Mouse (Mus musculus): ENCODE data around the gene Garnl3.
A peak's percentile ranks its signal among the peaks of the same experiment; 100 is the strongest.
"Not testable (repeated sequence)": the region's sequence is repeated elsewhere in the genome, so short reads cannot be mapped to it uniquely, and the experiment has no call there.

Garnl3 gene

GRCm38 (mm10) chr2:33022846-33023245, 108.6 kb downstream of the Garnl3 start:
- no peak for DNase-seq (ENCODE audit: low spot score)

GRCm38 (mm10) chr2:33018026-33018425, 113.4 kb downstream of the Garnl3 start:
- no peak for DNase-seq (ENCODE audit: low spot score)

GRCm38 (mm10) chr2:33017191-33017590, 114.3 kb downstream of the Garnl3 start:
- DNase-seq (ENCODE audit: low spot score) = no peak

DNA sequence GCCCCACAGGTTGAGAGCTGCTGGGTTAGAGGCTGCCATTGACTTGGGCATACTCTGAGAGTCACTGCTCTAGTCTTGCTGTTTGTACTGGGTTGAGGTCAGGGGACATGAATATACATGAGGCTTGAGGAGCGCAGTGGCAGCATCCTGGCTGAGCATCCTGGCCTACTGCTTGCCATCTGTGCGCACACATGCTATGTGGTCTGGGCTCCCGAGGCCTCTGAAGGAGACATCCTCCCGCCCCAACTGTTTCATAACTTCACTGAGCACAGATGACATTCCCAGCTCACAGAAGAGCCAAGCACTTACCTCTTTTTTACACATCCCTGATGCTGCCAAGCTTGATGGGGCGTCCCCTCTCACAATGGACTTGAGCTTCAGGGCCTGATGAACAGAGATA, 116.6 kb downstream of the Garnl3 start:
- DNase-seq (ENCODE audit: low spot score) = peak; percentile 56

- DNase-seq (ENCODE audit: low spot score) = not testable (repeated sequence)
Measured at GRCm38 (mm10) chr2:33009055-33009454, 122.4 kb downstream of the Garnl3 start.

DNA sequence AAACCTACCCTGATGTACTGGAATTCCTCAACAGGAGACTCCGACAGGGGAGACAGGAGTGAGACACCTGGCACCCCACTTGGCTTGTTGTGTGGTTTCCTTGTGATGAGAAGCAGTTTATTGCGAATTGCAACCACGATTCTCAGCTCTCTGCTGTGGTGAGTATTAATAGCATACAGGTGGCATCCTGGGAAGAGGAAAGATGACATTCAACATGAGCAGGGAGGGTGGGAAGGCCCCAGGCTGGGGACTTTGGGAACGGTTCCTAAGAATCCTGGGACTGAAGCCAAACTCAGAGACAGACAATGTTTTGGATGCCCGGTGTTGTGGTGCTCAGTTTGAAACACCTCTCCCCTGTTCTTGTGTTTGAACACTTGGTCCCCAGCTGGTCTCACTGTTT, 126.4 kb downstream of the Garnl3 start:
- no peak for DNase-seq (ENCODE audit: low spot score)

DNA sequence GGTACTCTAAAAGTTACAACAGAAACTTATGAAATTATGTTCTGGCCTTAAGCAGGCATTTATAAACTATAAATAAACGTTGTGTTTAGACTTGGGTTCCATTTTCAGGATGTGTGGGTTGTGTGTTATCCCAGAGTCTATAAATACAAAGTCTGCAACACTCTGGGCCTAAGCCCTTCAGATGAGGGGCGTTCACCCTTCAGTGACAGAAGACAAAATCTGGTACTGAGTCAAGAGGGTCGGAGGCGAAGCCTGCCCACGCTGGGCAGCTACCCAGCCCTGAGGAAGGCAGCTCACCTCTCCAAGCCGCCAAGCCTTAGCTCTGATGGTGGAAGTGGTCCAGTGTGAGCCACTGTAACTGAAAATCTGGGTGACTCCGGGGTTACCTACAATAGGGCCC, 129.3 kb downstream of the Garnl3 start:
- DNase-seq (ENCODE audit: low spot score) = no peak

DNA sequence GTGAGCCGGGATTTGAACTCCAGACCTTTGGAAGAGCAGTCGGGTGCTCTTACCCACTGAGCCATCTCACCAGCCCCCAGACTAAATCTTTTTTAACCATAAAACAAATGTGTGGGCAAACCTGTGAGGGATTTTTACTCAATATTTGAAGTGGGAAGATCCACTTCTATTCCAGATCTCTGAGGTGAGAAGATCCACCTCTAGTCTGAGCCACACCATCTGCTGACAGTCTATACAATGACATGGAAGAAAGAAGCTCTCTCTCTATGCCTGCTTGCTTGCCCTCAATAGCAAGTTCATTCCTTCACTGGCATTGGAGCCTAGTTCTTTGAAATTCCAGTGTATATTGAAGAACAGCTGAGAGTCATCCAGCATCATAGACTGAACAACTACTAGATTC, 131.7 kb downstream of the Garnl3 start:
- no peak for DNase-seq (ENCODE audit: low spot score)

DNA sequence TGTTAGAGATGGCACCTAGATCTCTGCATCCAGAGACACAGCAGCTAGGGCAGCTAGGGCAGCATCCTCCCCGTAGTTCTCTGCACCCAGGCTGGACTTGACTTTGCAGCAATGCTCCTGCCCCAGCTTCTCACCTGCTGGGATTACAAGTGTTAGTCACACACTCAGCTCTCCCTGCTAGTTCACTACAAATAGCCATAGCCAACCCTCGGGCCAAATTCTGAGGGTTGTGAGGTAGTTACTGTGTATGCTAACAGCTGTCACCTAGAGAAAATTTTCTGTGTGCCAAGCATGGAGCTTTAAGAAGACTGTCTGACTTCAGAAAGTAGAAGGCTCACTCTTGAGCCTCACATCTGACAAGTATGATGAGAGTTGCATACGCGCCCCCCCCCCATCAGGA, 133.7 kb downstream of the Garnl3 start:
- DNase-seq (ENCODE audit: low spot score) = no peak

- no peak for DNase-seq (ENCODE audit: low spot score)
Measured at GRCm38 (mm10) chr2:32997081-32997480, 134.4 kb downstream of the Garnl3 start.

DNA sequence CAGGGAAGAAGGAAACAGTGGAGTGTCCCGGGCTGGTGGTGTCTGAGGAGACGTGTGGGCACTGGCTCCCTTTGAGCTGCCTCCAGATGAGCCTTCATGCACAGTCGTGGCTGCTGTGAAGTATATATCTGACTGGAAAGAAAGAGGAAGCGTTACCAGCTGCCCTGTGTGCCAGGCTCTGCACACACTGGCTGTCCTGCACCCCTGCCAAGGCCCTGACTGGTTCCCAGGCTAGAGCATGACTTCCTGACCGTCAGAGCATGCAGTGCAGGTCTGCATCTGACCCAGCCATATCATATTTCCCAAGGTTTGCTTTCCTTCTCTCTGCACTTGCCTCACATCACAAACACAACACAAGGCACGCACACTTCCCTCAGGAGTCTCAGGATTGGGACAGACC, 139.3 kb downstream of the Garnl3 start:
- no peak for DNase-seq (ENCODE audit: low spot score)

- DNase-seq (ENCODE audit: low spot score) = no peak
Measured at GRCm38 (mm10) chr2:32990167-32990832, 141.2 kb downstream of the Garnl3 start.

DNA sequence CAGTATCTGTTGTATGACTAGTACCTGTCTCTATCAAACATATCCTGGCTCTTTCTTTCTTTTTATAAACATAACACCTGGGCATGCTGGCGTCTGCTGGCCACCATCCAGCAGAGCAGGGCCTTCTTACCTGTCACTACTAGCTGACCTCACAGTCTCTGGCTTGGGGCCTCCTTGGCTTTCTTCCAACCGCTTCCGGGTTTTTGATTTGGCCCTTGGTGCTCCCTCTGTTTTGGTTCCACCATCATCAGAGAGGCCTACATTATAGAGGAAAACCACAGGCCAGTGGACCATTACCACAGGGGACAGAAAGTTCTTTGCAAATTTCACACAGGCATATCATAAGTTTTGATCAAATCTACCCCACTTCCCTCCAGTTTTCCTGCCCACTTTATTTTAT, 142.1 kb downstream of the Garnl3 start:
- no peak for DNase-seq (ENCODE audit: low spot score)

- DNase-seq (ENCODE audit: low spot score) = no peak
Measured at GRCm38 (mm10) chr2:32985844-32986243, 145.6 kb downstream of the Garnl3 start.

DNA sequence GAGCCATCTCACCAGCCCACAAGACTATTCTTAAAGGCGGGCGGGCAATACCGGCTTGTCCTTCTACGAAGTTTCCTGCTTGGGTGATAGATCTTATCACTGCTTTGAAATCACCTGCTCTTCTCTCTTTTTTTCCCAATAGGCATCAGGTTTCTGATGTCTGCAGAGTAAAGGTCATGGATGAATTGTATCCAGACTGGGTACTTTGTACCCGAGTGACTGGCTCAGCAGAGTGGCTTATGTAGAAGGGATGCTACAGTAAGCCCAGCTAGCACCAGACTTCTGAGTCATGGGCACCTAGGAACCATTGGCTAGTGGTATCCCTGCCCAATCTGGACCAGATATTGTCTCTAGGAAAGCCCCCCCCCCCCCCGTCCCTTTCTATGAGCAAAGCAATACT, 147.8 kb downstream of the Garnl3 start:
- no peak for DNase-seq (ENCODE audit: low spot score)

- no peak for DNase-seq (ENCODE audit: low spot score)
Measured at GRCm38 (mm10) chr2:32982700-32983099, 148.8 kb downstream of the Garnl3 start.

DNA sequence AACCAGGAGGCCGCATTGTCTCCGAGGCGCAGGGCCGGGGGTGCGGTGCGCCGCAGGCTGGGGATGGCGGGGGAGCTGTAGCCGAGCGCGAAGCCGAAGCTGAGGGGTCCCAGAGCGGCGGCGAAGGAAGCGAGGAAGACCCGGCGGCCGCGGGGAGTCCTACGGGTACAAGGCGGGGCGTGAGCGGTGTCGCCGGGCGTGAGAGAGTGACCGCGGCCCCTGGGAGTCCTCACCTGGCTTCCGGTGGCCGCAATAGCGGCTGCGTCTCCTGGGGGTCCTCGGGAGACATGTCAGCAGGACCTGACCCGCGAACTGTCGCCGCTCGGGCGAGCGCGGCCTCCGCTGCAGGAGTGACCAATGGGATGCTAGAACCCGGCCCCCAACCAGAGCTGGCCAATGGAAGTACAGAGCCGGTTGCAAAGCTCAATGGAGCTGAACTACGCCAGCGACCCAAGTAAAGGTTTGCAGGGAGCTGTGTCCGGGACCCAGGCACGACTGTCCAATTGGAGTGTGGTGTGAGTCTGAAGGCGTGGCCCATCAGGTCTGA, 149.7 kb downstream of the Garnl3 start, which contains the start of gene Slc2a8:
Gene Slc2a8 (minus strand): TSS at position 359 of the 547 bp plus-strand sequence.
- DNase-seq (ENCODE audit: low spot score) = peak; percentile 94

GRCm38 (mm10) chr2:32981281-32981680, 150.2 kb downstream of the Garnl3 start:
- DNase-seq (ENCODE audit: low spot score) = no peak

GRCm38 (mm10) chr2:32979675-32980074, 151.8 kb downstream of the Garnl3 start:
- DNase-seq (ENCODE audit: low spot score) = no peak

DNA sequence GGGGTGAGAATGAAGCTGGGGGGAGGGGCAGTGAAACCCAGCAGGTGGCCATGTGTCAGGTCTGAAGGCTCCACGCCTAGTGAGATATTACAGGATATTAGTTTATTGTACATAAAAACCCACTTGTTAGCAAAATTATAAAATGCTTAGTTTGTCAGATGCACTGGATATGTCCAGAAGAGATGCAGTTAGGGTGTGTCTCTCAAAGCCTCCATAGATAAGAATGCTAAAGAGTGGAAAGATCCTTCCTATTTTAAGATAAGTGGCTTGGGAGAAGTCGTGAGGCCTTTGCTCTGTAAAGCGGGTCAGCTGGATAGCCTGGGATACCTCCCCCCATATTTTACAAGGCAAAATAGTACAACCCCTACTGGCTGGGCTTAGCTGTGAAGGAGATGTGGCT, 152.8 kb downstream of the Garnl3 start:
- DNase-seq (ENCODE audit: low spot score) = no peak

DNA sequence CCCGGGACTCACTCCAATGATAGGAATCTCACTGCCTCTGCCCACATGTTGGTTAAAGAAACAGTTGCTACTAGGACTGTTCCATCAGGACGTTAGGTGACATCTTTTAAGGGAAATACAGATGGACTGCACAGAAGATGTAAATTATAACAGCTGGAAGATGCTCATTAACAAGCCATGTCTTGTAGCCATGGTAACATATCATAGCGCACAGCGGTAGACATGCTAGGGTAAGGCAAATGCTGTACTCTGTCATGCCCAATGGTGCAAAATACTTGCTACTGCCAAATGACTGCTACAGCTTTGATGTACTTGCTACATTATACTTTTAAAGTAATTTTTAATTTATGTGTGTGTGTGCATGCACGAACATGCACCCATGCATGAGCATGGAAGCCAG, 154.3 kb downstream of the Garnl3 start:
- no peak for DNase-seq (ENCODE audit: low spot score)

GRCm38 (mm10) chr2:32974216-32974615, 157.2 kb downstream of the Garnl3 start:
- no peak for DNase-seq (ENCODE audit: low spot score)

GRCm38 (mm10) chr2:32971235-32971634, 160.2 kb downstream of the Garnl3 start:
- no peak for DNase-seq (ENCODE audit: low spot score)

- DNase-seq (ENCODE audit: low spot score) = peak; percentile 51
Measured at GRCm38 (mm10) chr2:32969326-32969725, 162.1 kb downstream of the Garnl3 start.
